Mouse (Mus musculus): ENCODE data around the gene Mgea5. TPM values are rescaled to one million over a fixed set of nuclear protein-coding genes. Genes with fewer than 3 reads are reported as not detected.
A peak's percentile ranks its signal among the peaks of the same experiment; 100 is the strongest.

Mgea5 gene
- total and polyA plus RNA-seq, 3 experiments: 54.4 to 67.0 TPM; not detected in 1

DNA sequence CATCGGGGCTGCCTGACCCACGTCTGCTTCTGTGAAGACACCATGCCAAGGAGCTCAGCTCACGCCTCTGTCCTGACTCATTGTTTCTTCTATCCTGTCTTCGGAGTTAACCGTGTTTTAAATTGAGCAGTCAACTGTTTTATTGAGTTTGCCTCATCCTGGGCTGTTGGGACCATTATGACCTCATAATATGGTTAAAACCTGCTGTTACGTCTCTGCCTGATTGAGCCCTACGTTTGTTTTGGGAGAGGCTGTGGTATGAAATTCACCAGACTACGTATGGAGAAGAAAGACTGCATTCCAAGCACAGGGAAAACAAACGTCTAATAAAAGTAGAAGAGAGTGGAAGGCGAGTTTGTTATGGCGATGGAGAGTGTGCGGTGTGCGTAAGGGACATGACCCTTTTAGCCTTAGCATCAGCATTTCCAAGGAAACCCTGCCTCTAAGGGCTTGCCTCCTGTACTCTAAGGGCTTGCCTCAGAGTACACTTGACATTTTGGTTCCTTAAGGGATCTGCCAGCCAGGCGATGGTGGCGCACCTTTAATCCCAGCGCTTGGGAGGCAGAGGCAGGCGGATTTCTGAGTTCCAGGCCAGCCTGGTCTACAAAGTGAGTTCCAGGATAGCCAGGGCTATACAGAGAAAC, 418 bp upstream of the Mgea5 start (continued):
- no peak for TF ChIP-seq SIN3A (IDR thresholded peaks at IDR 0.05; ENCODE audit: low read length)

DNA sequence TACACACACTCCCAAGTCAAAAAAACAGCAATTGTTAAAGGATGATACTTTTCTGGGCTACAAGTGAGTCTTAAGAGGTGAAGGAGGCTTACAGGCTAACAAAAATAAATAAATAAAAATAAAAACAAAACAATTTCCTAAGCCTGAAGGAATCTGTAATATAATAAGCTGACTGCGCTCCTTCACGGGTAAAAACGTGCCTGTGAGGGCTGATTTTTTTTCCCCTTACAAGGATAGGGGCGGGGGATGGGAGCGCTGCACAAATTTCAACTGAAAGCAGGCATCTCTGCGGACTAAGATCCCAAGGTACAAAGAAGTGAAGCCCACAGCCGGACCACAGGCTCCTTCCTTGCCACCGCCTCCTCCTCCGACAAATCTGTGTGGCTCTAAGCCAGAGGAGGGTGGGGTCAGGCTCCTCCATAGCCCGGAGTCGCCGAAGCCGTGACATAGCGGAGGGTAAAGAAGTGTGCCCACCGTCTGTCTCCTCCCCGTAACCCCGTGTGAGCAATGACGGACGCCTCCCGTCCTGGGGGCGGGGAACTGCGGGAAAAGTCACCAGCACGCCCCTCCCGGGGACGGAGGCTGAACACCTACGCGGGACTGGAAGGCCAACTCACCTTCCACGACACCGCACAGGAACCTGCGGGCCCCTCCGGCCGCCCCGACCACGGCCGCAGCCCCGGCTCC, 1.2 kb downstream of the Mgea5 start:
- TF ChIP-seq GATA1 (IDR thresholded peaks at IDR 0.05; ENCODE audit: low read depth, low read length) (no peak), UBTF (IDR thresholded peaks at IDR 0.05; ENCODE audit: borderline replicate concordance, insufficient read depth, low read depth, low read length) (no peak), SMC3 (IDR thresholded peaks at IDR 0.05; ENCODE audit: low read depth, low read length) (no peak), MEF2A (IDR thresholded peaks at IDR 0.05; ENCODE audit: extremely low read depth, insufficient replicate concordance, low read depth, low read length, poor library complexity, severe bottlenecking) (no peak), GABPA (IDR thresholded peaks at IDR 0.05; ENCODE audit: low read depth, low read length) (no peak), ZNF384 (IDR thresholded peaks at IDR 0.05; ENCODE audit: low read depth, low read length) (peak; percentile 64; the same call in 1 of the 2 replicates), MXI1 (IDR thresholded peaks at IDR 0.05; ENCODE audit: low read depth, low read length) (peak; percentile 72), POLR2AphosphoS5 (IDR thresholded peaks at IDR 0.05; ENCODE audit: borderline replicate concordance, low read depth, low read length) (no peak), MAX (IDR thresholded peaks at IDR 0.05; ENCODE audit: low read length) (0 out of 2 replicates have a peak, but pooled peaks have one; percentile 30), POLR2A (IDR thresholded peaks at IDR 0.05; ENCODE audit: control insufficient read depth in 1 of 2, insufficient read depth in 1 of 2, low read depth in 1 of 2, low read length in 2 of 2, poor library complexity in 1 of 2) (no peak), USF1 (IDR thresholded peaks at IDR 0.05; ENCODE audit: low read depth, low read length) (no peak), EP300 (IDR thresholded peaks at IDR 0.05; ENCODE audit: low read depth in 1 of 2, low read length in 2 of 2) (0 out of 4 replicates have a peak, but pooled peaks of 1 of the 2 experiments have one; percentile 1), BHLHE40 (IDR thresholded peaks at IDR 0.05; ENCODE audit: borderline replicate concordance, low read depth, low read length) (peak; percentile 43; the same call in 1 of the 2 replicates), HCFC1 (IDR thresholded peaks at IDR 0.05; ENCODE audit: low read depth, low read length) (no peak; the same call in 1 of the 2 replicates), RCOR1 (IDR thresholded peaks at IDR 0.05; ENCODE audit: low read depth, low read length) (peak; percentile 57), ZMIZ1 (IDR thresholded peaks at IDR 0.05; ENCODE audit: low read depth, low read length) (no peak), ZKSCAN1 (IDR thresholded peaks at IDR 0.05; ENCODE audit: low read depth, low read length) (no peak), ZC3H11A (IDR thresholded peaks at IDR 0.05; ENCODE audit: low read depth, low read length) (no peak), NRF1 (IDR thresholded peaks at IDR 0.05; ENCODE audit: insufficient read depth, low read depth, low read length, poor library complexity, severe bottlenecking) (no peak), RAD21 (IDR thresholded peaks at IDR 0.05; ENCODE audit: low read depth, low read length) (no peak), KAT2A (conservative IDR thresholded peaks at IDR 0.05; ENCODE audit: low read depth, low read length) (no peak), MYC (IDR thresholded peaks at IDR 0.05; ENCODE audit: low read depth, low read length) (no peak), ETS1 (IDR thresholded peaks at IDR 0.05; ENCODE audit: low read depth, low read length) (no peak)
- H3K79me2 ChIP-seq (ENCODE audit: control insufficient read depth, insufficient read depth, low read length, poor library complexity): peaks cover 36% of the 10 kb centered on the region
- peak overlapping the region; percentile 93 for H3K27ac ChIP-seq (ENCODE audit: control insufficient read depth, low read depth, low read length)
- H3K9me3 ChIP-seq (replicated peaks; ENCODE audit: insufficient read depth, low read length): no peaks in the 10 kb centered on the region
- H3K4me1 ChIP-seq (ENCODE audit: control insufficient read depth in 1 of 2, insufficient read depth in 2 of 2, low read length in 2 of 2): peaks cover 16 to 23% of the 10 kb centered on the region in 2 experiments
- H3K4me3 ChIP-seq (ENCODE audit: control insufficient read depth in 1 of 2, insufficient read depth in 1 of 2, low read depth in 2 of 2, low read length in 2 of 2): peak overlapping the region; percentile 70 to 98
- peak overlapping the region; percentile 97 for H3K9ac ChIP-seq (ENCODE audit: control insufficient read depth, low read depth, low read length, poor library complexity, severe bottlenecking)
- H3K27me3 ChIP-seq (ENCODE audit: control insufficient read depth in 1 of 2, insufficient read depth in 2 of 2, low read length in 2 of 2): no peaks in the 10 kb centered on the region
- H3K36me3 ChIP-seq (ENCODE audit: control insufficient read depth in 1 of 2, insufficient read depth in 2 of 2, low read length in 2 of 2): peaks cover 8 to 22% of the 10 kb centered on the region in 2 experiments
- peak; percentile 89 for DNase-seq (ENCODE audit: low read depth, low spot score)

Data from MEL (cell line).